Mouse (Mus musculus) heart, embryonic 15.5 days (tissue): ENCODE results near the gene Abcc8. TPM values are rescaled to one million over a fixed set of nuclear protein-coding genes. Genes with fewer than 3 reads are reported as not detected.
A peak's percentile ranks its signal among the peaks of the same experiment; 100 is the strongest.

Experiments
- ATAC-seq: fragments of 200-750 bp; cut with Nextera tagmentation; replicated peaks from 2 replicates; pipeline ENCODE4 v1.8.0; 2017; ENCODE audit warnings: low read depth, moderate TSS enrichment; ENCODE audit not compliant: insufficient number of reproducible peaks, insufficient read depth, low FRiP score
- H3K27ac ChIP-seq: fragments of 300-500 bp; sonication (generic); 2 replicates; pipeline ENCODE4 v1.5.1; 2015; ENCODE audit warnings: mild to moderate bottlenecking, inconsistent platforms
- H3K27me3 ChIP-seq: fragments of 300-500 bp; sonication (generic); 2 replicates; pipeline ENCODE4 v1.6.1; 2015; ENCODE audit warnings: inconsistent platforms
- H3K36me3 ChIP-seq: fragments of 300-500 bp; sonication (generic); 2 replicates; pipeline ENCODE4 v1.6.1; 2015; ENCODE audit warnings: mild to moderate bottlenecking, inconsistent platforms
- H3K4me1 ChIP-seq: fragments of 300-500 bp; sonication (generic); replicated peaks from 2 replicates; pipeline ENCODE4 v1.6.1; 2015; ENCODE audit warnings: inconsistent platforms
- H3K4me2 ChIP-seq: fragments of 300-500 bp; sonication (generic); 2 replicates; pipeline ENCODE4 v1.6.1; 2015; ENCODE audit warnings: inconsistent platforms, mild to moderate bottlenecking, moderate library complexity
- H3K4me3 ChIP-seq: fragments of 300-500 bp; sonication (generic); 2 replicates; pipeline ENCODE4 v1.5.1; 2015; ENCODE audit warnings: mild to moderate bottlenecking, inconsistent platforms
- H3K9ac ChIP-seq: fragments of 300-500 bp; sonication (generic); 2 replicates; pipeline ENCODE4 v1.6.1; 2015; ENCODE audit warnings: mild to moderate bottlenecking, inconsistent platforms
- H3K9me3 ChIP-seq: fragments of 300-500 bp; sonication (generic); replicated peaks from 2 replicates; pipeline ENCODE4 v1.6.1; 2016; ENCODE audit warnings: inconsistent platforms
- WGBS: fragments of 180-500 bp; shearing (Covaris S2); methylation state at CpG from one replicate; pipeline ENCODE4 v1.1.7; 2015; ENCODE audit warnings: mixed read lengths; 5-methylcytosine and 5-hydroxymethylcytosine counted together
- polyA plus RNA-seq: library from polyadenylated mRNA; unstranded; fragments of >200 nt; fragmentation: Nextera tagmentation; extraction: Ambion mirVana; gene quantifications from 2 replicates; pipeline ENCODE4 v1.2.1, GENCODE M21; 2015

Gene Abcc8
- polyA plus RNA-seq, 1 experiment from 2014 or later: 18.1 TPM

DNA sequence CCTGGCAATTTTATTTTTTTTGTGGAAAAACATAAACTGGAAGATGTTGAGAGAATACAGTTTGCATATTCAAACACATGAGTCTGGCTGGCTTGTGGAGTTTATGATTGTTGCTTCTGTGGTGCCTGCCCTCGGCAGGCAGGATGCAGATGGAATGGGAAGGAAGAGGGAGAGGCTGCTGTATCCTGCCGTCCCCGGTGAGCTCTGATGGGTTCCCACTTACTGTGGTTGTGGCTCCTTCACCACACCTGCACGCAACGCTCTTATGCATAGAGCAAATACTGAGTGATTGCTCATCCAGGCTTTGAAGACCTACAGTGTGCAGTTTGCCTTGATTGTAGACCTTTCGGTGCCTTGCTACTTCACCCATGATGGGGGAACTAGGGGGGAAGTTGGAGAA is 91.6 kb downstream of the Abcc8 start:
- no peaks in the 10 kb centered on the region for H3K27me3 ChIP-seq
- H3K4me1 ChIP-seq: peaks cover 13% of the 10 kb centered on the region
- no peak overlapping the region for H3K9ac ChIP-seq
- no peak overlapping the region for H3K4me3 ChIP-seq
- H3K4me2 ChIP-seq: no peak overlapping the region
- H3K27ac ChIP-seq: no peak overlapping the region
- ATAC-seq: no peak
- no peaks in the 10 kb centered on the region for H3K36me3 ChIP-seq
- no peaks in the 10 kb centered on the region for H3K9me3 ChIP-seq
- WGBS: 75% methylated on average over 6 of the region's 6 CpGs

GRCm38 (mm10) chr7:46086378-46086777 is 93.5 kb downstream of the Abcc8 start:
- Histone ChIP-seq H3K9ac (no peak overlapping the region), H3K27ac (no peak overlapping the region)
- no peak for ATAC-seq

GRCm38 (mm10) chr7:46084839-46085513 is 94.9 kb downstream of the Abcc8 start:
- H3K4me2 ChIP-seq: no peak overlapping the region
- 45% methylated on average over 16 of the region's 16 CpGs for WGBS
- no peaks in the 10 kb centered on the region for H3K9me3 ChIP-seq
- no peak overlapping the region for H3K27ac ChIP-seq
- H3K4me3 ChIP-seq: no peak overlapping the region
- peaks cover 18% of the 10 kb centered on the region for H3K4me1 ChIP-seq
- peak; percentile 35; the same call in 1 of the 2 replicates for ATAC-seq
- peaks cover 23% of the 10 kb centered on the region for H3K36me3 ChIP-seq
- no peak overlapping the region for H3K9ac ChIP-seq
- no peaks in the 10 kb centered on the region for H3K27me3 ChIP-seq

More at GRCm38 (mm10) chr7:46086378-46086777, 93.5 kb downstream of the Abcc8 start:
- H3K9me3 ChIP-seq: no peaks in the 10 kb centered on the region
- H3K4me1 ChIP-seq: peaks cover 18% of the 10 kb centered on the region
- H3K4me2 ChIP-seq: no peak overlapping the region
- H3K27me3 ChIP-seq: no peaks in the 10 kb centered on the region
- H3K36me3 ChIP-seq: peaks cover 9% of the 10 kb centered on the region
- 84% methylated on average over 6 of the region's 6 CpGs for WGBS
- H3K4me3 ChIP-seq: no peak overlapping the region

DNA sequence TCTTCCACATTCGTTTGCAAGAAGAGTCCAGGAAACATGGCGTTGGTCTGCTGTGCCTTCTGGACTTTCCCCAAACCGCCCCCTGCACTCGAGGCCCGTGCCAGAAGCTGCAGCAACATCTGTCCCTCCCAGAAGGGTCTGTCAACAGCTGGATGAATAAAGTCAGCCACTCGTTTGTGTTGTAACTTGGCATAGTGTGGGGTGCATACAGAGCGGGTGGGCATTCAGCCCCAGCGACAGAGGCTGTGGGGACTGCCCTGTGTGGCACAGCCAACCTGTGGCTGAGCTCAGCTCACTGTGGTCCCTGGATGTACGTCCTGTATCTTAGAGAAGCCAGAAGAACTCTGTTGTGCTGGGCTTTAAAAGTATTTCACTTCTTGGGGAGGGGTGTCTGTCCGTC is 95.8 kb downstream of the Abcc8 start:
- H3K9me3 ChIP-seq: no peaks in the 10 kb centered on the region
- no peak overlapping the region for H3K4me3 ChIP-seq
- peaks cover 33% of the 10 kb centered on the region for H3K36me3 ChIP-seq
- H3K27ac ChIP-seq: no peak overlapping the region
- no peak overlapping the region for H3K9ac ChIP-seq
- 66% methylated on average over 10 of the region's 10 CpGs for WGBS
- no peak for ATAC-seq
- peaks cover 18% of the 10 kb centered on the region for H3K4me1 ChIP-seq
- H3K4me2 ChIP-seq: no peak overlapping the region
- no peaks in the 10 kb centered on the region for H3K27me3 ChIP-seq

GRCm38 (mm10) chr7:46077675-46078074 is 102.2 kb downstream of the Abcc8 start:
- no peaks in the 10 kb centered on the region for H3K27me3 ChIP-seq
- no peak overlapping the region for H3K4me3 ChIP-seq
- no peak overlapping the region for H3K27ac ChIP-seq
- H3K9ac ChIP-seq: no peak overlapping the region
- no peak overlapping the region for H3K4me2 ChIP-seq
- H3K4me1 ChIP-seq: peaks cover 2% of the 10 kb centered on the region; the same call in 1 of the 2 replicates
- 85% methylated on average over 12 of the region's 12 CpGs for WGBS
- ATAC-seq: no peak
- H3K36me3 ChIP-seq: peaks cover 72% of the 10 kb centered on the region
- H3K9me3 ChIP-seq: no peaks in the 10 kb centered on the region

GRCm38 (mm10) chr7:46076844-46077243 is 103.0 kb downstream of the Abcc8 start:
- ATAC-seq: no peak
- no peak overlapping the region for H3K4me3 ChIP-seq
- no peak overlapping the region for H3K27ac ChIP-seq
- WGBS: 88% methylated on average over 7 of the region's 7 CpGs
- H3K9ac ChIP-seq: no peak overlapping the region
- no peaks in the 10 kb centered on the region for H3K9me3 ChIP-seq
- H3K4me2 ChIP-seq: no peak overlapping the region
- H3K4me1 ChIP-seq: no peaks in the 10 kb centered on the region
- no peaks in the 10 kb centered on the region for H3K27me3 ChIP-seq
- peaks cover 73% of the 10 kb centered on the region for H3K36me3 ChIP-seq

- H3K4me1 ChIP-seq: no peaks in the 10 kb centered on the region
Observed at GRCm38 (mm10) chr7:46068831-46069230, 111.0 kb downstream of the Abcc8 start.

GRCm38 (mm10) chr7:46063296-46063695 is 116.5 kb downstream of the Abcc8 start:
- H3K27me3 ChIP-seq: no peaks in the 10 kb centered on the region
- no peaks in the 10 kb centered on the region for H3K4me1 ChIP-seq
- ATAC-seq: no peak
- WGBS: 96% methylated on average over 6 of the region's 6 CpGs
- no peak overlapping the region for H3K4me2 ChIP-seq
- H3K27ac ChIP-seq: no peak overlapping the region
- H3K36me3 ChIP-seq: peaks cover 44% of the 10 kb centered on the region
- H3K9ac ChIP-seq: no peak overlapping the region
- H3K9me3 ChIP-seq: no peaks in the 10 kb centered on the region
- H3K4me3 ChIP-seq: no peak overlapping the region

More at GRCm38 (mm10) chr7:46068831-46069230, 111.0 kb downstream of the Abcc8 start:
- 87% methylated on average over 8 of the region's 8 CpGs for WGBS
- Histone ChIP-seq H3K4me3 (no peak overlapping the region), H3K9ac (no peak overlapping the region), H3K27me3 (no peaks in the 10 kb centered on the region), H3K27ac (no peak overlapping the region), H3K36me3 (peaks cover 63% of the 10 kb centered on the region), H3K9me3 (no peaks in the 10 kb centered on the region), H3K4me2 (no peak overlapping the region)
- ATAC-seq: no peak

GRCm38 (mm10) chr7:46061614-46062013 is 118.2 kb downstream of the Abcc8 start:
- WGBS: 91% methylated on average over 16 of the region's 16 CpGs

DNA sequence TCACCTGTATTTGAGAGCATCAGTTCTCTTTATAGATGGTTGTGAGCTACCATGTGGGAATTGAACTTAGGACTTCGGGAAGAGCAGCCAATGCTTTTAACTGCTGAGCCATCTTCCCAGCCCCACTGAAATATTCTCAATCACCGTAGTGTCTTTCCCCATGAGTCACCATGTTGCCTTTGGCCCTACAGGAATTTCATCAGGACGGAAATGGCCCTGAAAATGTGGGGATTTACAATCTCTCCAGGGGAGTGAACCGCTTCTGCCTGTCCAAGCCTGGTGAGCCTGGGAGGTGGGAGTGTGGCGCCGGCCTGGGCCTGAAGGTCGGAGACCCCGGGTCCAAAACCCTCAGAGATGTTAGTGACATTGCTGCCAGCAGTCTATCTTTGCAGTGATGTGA is 119.1 kb downstream of the Abcc8 start:
- 91% methylated on average over 8 of the region's 8 CpGs for WGBS
- no peak overlapping the region for H3K4me3 ChIP-seq
- no peak for ATAC-seq
- H3K9ac ChIP-seq: no peak overlapping the region
- H3K27me3 ChIP-seq: no peaks in the 10 kb centered on the region
- no peaks in the 10 kb centered on the region for H3K4me1 ChIP-seq
- H3K9me3 ChIP-seq: no peaks in the 10 kb centered on the region
- H3K36me3 ChIP-seq: peaks cover 43% of the 10 kb centered on the region
- no peak overlapping the region for H3K27ac ChIP-seq
- no peak overlapping the region for H3K4me2 ChIP-seq

More at GRCm38 (mm10) chr7:46061614-46062013, 118.2 kb downstream of the Abcc8 start:
- H3K36me3 ChIP-seq: peaks cover 42% of the 10 kb centered on the region
- no peak overlapping the region for H3K9ac ChIP-seq
- no peak overlapping the region for H3K4me3 ChIP-seq
- H3K4me2 ChIP-seq: no peak overlapping the region
- no peaks in the 10 kb centered on the region for H3K27me3 ChIP-seq
- H3K9me3 ChIP-seq: no peaks in the 10 kb centered on the region
- H3K27ac ChIP-seq: no peak overlapping the region
- no peaks in the 10 kb centered on the region for H3K4me1 ChIP-seq
- no peak for ATAC-seq

DNA sequence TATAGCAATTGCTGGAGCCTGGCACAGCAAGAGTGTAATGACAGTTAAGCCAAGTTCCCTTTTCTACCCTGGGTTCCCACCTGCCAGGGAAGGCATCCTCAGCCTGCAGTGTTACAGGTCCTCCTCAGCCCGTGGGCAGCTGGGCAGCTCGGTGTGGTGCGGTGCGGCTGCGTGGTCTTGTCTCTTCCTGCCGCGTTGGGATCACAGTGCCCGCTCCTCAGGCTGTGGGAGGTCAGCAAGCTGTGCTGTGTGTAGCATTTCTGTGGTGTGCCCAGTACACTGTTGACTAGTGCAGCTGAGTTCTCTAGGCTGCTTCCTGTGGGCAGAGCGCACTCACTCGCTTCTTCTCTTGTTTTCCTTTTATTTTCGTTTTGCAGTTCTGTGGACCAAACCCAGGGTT is 121.0 kb downstream of the Abcc8 start:
- no peaks in the 10 kb centered on the region for H3K27me3 ChIP-seq
- no peak for ATAC-seq
- H3K9ac ChIP-seq: no peak overlapping the region
- no peaks in the 10 kb centered on the region for H3K9me3 ChIP-seq
- H3K4me1 ChIP-seq: no peaks in the 10 kb centered on the region
- 82% methylated on average over 11 of the region's 11 CpGs for WGBS
- H3K27ac ChIP-seq: no peak overlapping the region
- H3K36me3 ChIP-seq: peaks cover 48% of the 10 kb centered on the region
- H3K4me3 ChIP-seq: no peak overlapping the region
- no peak overlapping the region for H3K4me2 ChIP-seq
